Mouse (Mus musculus): ENCODE measurements around the gene Ap5z1. TPM values are rescaled to one million over a fixed set of nuclear protein-coding genes. Genes with fewer than 3 reads are reported as not detected.

The Ap5z1 gene
- 18.2 TPM for polyA plus RNA-seq (2014; fragmentation: Illumina TruSeq; extraction: RNeasy Lipid Tissue Mini Kit (QIAGEN cat#74804); ENCODE audit: low read depth, low replicate concordance)

GRCm38 (mm10) chr5:142463461-142464454 is at the start of gene Ap5z1:
Gene Ap5z1 (plus strand): TSS chr5:142463944.

Other genes starting within 250 kb of the Ap5z1 start
- 14.5 TPM for gene Foxk1, start 62.4 kb upstream of the Ap5z1 start, polyA plus RNA-seq (2014; fragmentation: Illumina TruSeq; extraction: RNeasy Lipid Tissue Mini Kit (QIAGEN cat#74804); ENCODE audit: low read depth, low replicate concordance)
- gene Papolb, start 66.1 kb downstream of the Ap5z1 start, polyA plus RNA-seq (2014; fragmentation: Illumina TruSeq; extraction: RNeasy Lipid Tissue Mini Kit (QIAGEN cat#74804); ENCODE audit: low read depth, low replicate concordance): 5.2 TPM
- 3.1 TPM for gene Radil, start 87.2 kb downstream of the Ap5z1 start, polyA plus RNA-seq (2014; fragmentation: Illumina TruSeq; extraction: RNeasy Lipid Tissue Mini Kit (QIAGEN cat#74804); ENCODE audit: low read depth, low replicate concordance)
- 4.1 TPM for gene Mmd2, start 144.9 kb downstream of the Ap5z1 start, polyA plus RNA-seq (2014; fragmentation: Illumina TruSeq; extraction: RNeasy Lipid Tissue Mini Kit (QIAGEN cat#74804); ENCODE audit: low read depth, low replicate concordance)
- gene Wipi2, start 163.8 kb downstream of the Ap5z1 start, polyA plus RNA-seq (2014; fragmentation: Illumina TruSeq; extraction: RNeasy Lipid Tissue Mini Kit (QIAGEN cat#74804); ENCODE audit: low read depth, low replicate concordance): 42.8 TPM
- 5.3 TPM for gene Slc29a4, start 228.6 kb downstream of the Ap5z1 start, polyA plus RNA-seq (2014; fragmentation: Illumina TruSeq; extraction: RNeasy Lipid Tissue Mini Kit (QIAGEN cat#74804); ENCODE audit: low read depth, low replicate concordance)